In the genomic region with DNA sequence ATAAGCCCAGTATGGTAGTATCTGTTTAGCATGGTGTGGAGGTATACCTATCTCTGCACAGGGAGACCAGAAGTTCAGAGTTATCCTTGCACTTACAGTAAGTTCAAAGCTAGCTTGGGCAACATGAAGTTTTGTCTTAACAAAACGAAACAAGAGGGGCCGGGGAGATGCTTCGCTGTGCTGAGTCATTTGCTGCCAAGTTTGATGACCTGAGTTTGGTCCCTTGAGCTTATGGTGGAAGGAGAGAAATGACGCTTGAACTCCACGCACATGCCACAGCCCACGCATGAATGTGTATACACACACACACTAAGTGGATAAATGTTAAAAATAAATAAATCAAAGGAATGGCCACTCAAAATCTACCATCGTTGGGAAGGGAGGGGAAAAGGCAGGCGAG, we compare ENCODE assay signal across 23 mouse cellular contexts.
"Had no signal": no experiment of that assay in that cellular context is flagged by ENCODE, and none has a peak within 500 bp of the region (broad histone marks: within the 10 kb centered on the region; RNA-seq: fewer than 3 reads in every experiment).

No protein-coding gene starts in this region.

- ATAC-seq: liver, embryonic 12.5 days; midbrain, embryonic 13.5 days; midbrain, embryonic 16.5 days had no signal

- H3K9ac ChIP-seq: limb, embryonic 13.5 days; liver, embryonic 12.5 days; liver, embryonic 15.5 days; lung, embryonic 15.5 days; midbrain, embryonic 13.5 days; neural tube, embryonic 13.5 days; stomach, embryonic 15.5 days had no signal

- H3K27ac ChIP-seq: kidney, postnatal 0 days; limb, embryonic 10.5 days; limb, embryonic 13.5 days; liver, embryonic 12.5 days; liver, embryonic 15.5 days; lung, embryonic 15.5 days; midbrain, embryonic 10.5 days; midbrain, embryonic 13.5 days; neural tube, embryonic 13.5 days; stomach, embryonic 15.5 days had no signal

- H3K4me2 ChIP-seq: limb, embryonic 13.5 days; liver, embryonic 12.5 days; liver, embryonic 15.5 days; lung, embryonic 15.5 days; midbrain, embryonic 13.5 days; neural tube, embryonic 13.5 days; stomach, embryonic 15.5 days had no signal

- H3K27me3 ChIP-seq: stomach, embryonic 15.5 days had no signal

- H3K4me3 ChIP-seq: layer of hippocampus, adult 2 months; limb, embryonic 10.5 days; limb, embryonic 13.5 days; liver, embryonic 12.5 days; liver, embryonic 15.5 days; lung, embryonic 15.5 days; megakaryocyte, embryonic 14.5 days; midbrain, embryonic 10.5 days; midbrain, embryonic 13.5 days; myocyte; neural tube, embryonic 13.5 days; stomach, embryonic 15.5 days had no signal

- H3K9me3 ChIP-seq: limb, embryonic 10.5 days; limb, embryonic 13.5 days; liver, embryonic 12.5 days; liver, embryonic 15.5 days; lung, embryonic 15.5 days; megakaryocyte, embryonic 14.5 days; midbrain, embryonic 10.5 days; midbrain, embryonic 13.5 days; neural tube, embryonic 13.5 days; stomach, embryonic 15.5 days had no signal

- DNase-seq: layer of hippocampus, adult 9-11 months; liver; lung, adult 18-20 months; lung, postnatal 10 days; lung, postnatal 36 days; retina, postnatal 1 day; right cerebral cortex, postnatal 25 days; spleen, adult 18-20 months; thymus, postnatal 25 days had no signal

- H3K4me1 ChIP-seq: liver, embryonic 12.5 days had no signal

- H3K36me3 ChIP-seq: limb, embryonic 10.5 days; limb, embryonic 13.5 days; liver, embryonic 12.5 days; liver, embryonic 15.5 days; lung, embryonic 15.5 days; midbrain, embryonic 10.5 days; midbrain, embryonic 13.5 days; neural tube, embryonic 13.5 days; stomach, embryonic 15.5 days had no signal
